8 mouse cellular contexts compared by ENCODE assay signal in genomic region chr11:44518281-44519095, GRCm38 (mm10). TPM values are rescaled to one million over a fixed set of nuclear protein-coding genes. Genes with fewer than 3 reads are reported as not detected.
DNase-seq lines count a peak whose midpoint lies in the region; ATAC-seq and TF ChIP-seq lines count a peak whose summit lies in the region.

TSS of gene Rnf145 (plus strand) at chr11:44518964.

- H3K27me3 ChIP-seq in E14TG2a.4 (ENCODE audit: insufficient read depth, low read length), result peaks cover 8% of the 10 kb centered on the region
- H3K27me3 ChIP-seq in forebrain, embryonic 14.5 days (replicated peaks; ENCODE audit: control insufficient read depth, insufficient read depth, low read length), result no peaks in the 10 kb centered on the region
- H3K27me3 ChIP-seq in liver, embryonic 16.5 days (ENCODE audit: control insufficient read depth, insufficient read depth, low read depth, low read length), result no peaks in the 10 kb centered on the region
- no peaks in the 10 kb centered on the region for H3K27me3 ChIP-seq in neural tube, embryonic 15.5 days (replicated peaks)

- DNase-seq in forebrain, embryonic 14.5 days (ENCODE audit: low spot score), result peak; percentile 80
- peak; percentile 74 to 75 for DNase-seq in heart, postnatal 10 days
- peak; percentile 53 for DNase-seq in large intestine, adult 2 months (ENCODE audit: low read depth, low spot score)
- peak; percentile 55 to 71 for DNase-seq in thymus, adult 18-20 months

- WGBS in forebrain, embryonic 14.5 days, result under 1% methylated on average over 56 of the region's 70 CpGs
- WGBS in large intestine, adult 2 months, result under 1% methylated on average over 69 of the region's 70 CpGs
- under 1% methylated on average over 56 of the region's 70 CpGs for WGBS in liver, embryonic 16.5 days (ENCODE audit: insufficient replicate concordance)
- WGBS in neural tube, embryonic 15.5 days, result under 1% methylated on average over 67 of the region's 70 CpGs

- peak within 1 kb of the TSS; percentile 98 for H3K9ac ChIP-seq in forebrain, embryonic 14.5 days (ENCODE audit: low read length)
- H3K9ac ChIP-seq in liver, embryonic 16.5 days (ENCODE audit: low read depth, low read length), result peak within 1 kb of the TSS; percentile 97
- peak within 1 kb of the TSS; percentile 83 for H3K9ac ChIP-seq in neural tube, embryonic 15.5 days (replicated peaks)

- H3K4me3 ChIP-seq in E14TG2a.4 (replicated peaks; ENCODE audit: low read length), result peak within 1 kb of the TSS; percentile 93
- H3K4me3 ChIP-seq in forebrain, embryonic 14.5 days (ENCODE audit: low read depth, low read length), result peak within 1 kb of the TSS; percentile 96
- peak within 1 kb of the TSS; percentile 96 for H3K4me3 ChIP-seq in liver, embryonic 16.5 days (ENCODE audit: low read depth, low read length)
- peak within 1 kb of the TSS; percentile 77 for H3K4me3 ChIP-seq in neural tube, embryonic 15.5 days (replicated peaks)

- peaks cover 37% of the 10 kb centered on the region for H3K4me1 ChIP-seq in E14TG2a.4 (replicated peaks; ENCODE audit: low read depth, low read length)
- H3K4me1 ChIP-seq in forebrain, embryonic 14.5 days (ENCODE audit: control insufficient read depth, insufficient read depth, low read length), result 0 out of 2 replicates have a peak, but pooled peaks cover 7% of the 10 kb centered on the region
- peaks cover 49% of the 10 kb centered on the region for H3K4me1 ChIP-seq in liver, embryonic 16.5 days (ENCODE audit: control insufficient read depth, low read depth, low read length)
- H3K4me1 ChIP-seq in neural tube, embryonic 15.5 days, result peaks cover 37% of the 10 kb centered on the region

- H3K36me3 ChIP-seq in E14TG2a.4 (ENCODE audit: insufficient read depth, low read length), result no peaks in the 10 kb centered on the region
- H3K36me3 ChIP-seq in forebrain, embryonic 14.5 days (ENCODE audit: control insufficient read depth, insufficient read depth, low read length), result no peaks in the 10 kb centered on the region
- peaks cover 6% of the 10 kb centered on the region for H3K36me3 ChIP-seq in liver, embryonic 16.5 days (ENCODE audit: control insufficient read depth, insufficient read depth)
- no peaks in the 10 kb centered on the region for H3K36me3 ChIP-seq in neural tube, embryonic 15.5 days

- no peaks in the 10 kb centered on the region for H3K9me3 ChIP-seq in E14TG2a.4 (ENCODE audit: low read length)
- no peaks in the 10 kb centered on the region for H3K9me3 ChIP-seq in forebrain, embryonic 14.5 days (replicated peaks; ENCODE audit: control insufficient read depth, low read length)
- H3K9me3 ChIP-seq in liver, embryonic 16.5 days (replicated peaks; ENCODE audit: control insufficient read depth, low read length), result no peaks in the 10 kb centered on the region
- no peaks in the 10 kb centered on the region for H3K9me3 ChIP-seq in neural tube, embryonic 15.5 days (replicated peaks)

- intact Hi-C loops in heart, postnatal 10 days (cut with DNase I), result loop anchor here (1.0 kb wide), 1 partner anchor 48 kb away; the partner anchor contains the start of gene Ublcp1

- H3K27ac ChIP-seq in forebrain, embryonic 14.5 days (ENCODE audit: low read depth, low read length), result peak within 1 kb of the TSS; percentile 92
- peak within 1 kb of the TSS; percentile 99 for H3K27ac ChIP-seq in liver, embryonic 16.5 days (ENCODE audit: low read length)
- H3K27ac ChIP-seq in neural tube, embryonic 15.5 days (replicated peaks), result peak within 1 kb of the TSS; percentile 94

- H3K4me2 ChIP-seq in forebrain, embryonic 14.5 days (ENCODE audit: low read length), result peak within 1 kb of the TSS; percentile 85
- H3K4me2 ChIP-seq in liver, embryonic 16.5 days (ENCODE audit: low read depth, low read length), result peak within 1 kb of the TSS; percentile 95
- peak within 1 kb of the TSS; percentile 84 for H3K4me2 ChIP-seq in neural tube, embryonic 15.5 days

- no peak for TF ChIP-seq CTCF in E14TG2a.4 (conservative IDR thresholded peaks at IDR 0.05; ENCODE audit: low read length)

- peak; percentile 75 for ATAC-seq in cerebellum, adult (ENCODE audit: insufficient number of reproducible peaks, low FRiP score, low TSS enrichment)
- ATAC-seq in forebrain, embryonic 14.5 days, result peak; percentile 91
- peak; percentile 72 for ATAC-seq in liver, embryonic 16.5 days (ENCODE audit: low read depth)
- ATAC-seq in neural tube, embryonic 15.5 days (ENCODE audit: low FRiP score), result peak; percentile 93

RNA-seq across cellular contexts. Expression of gene Rnf145, which starts in this region (rescaled TPM):
- polyA plus RNA-seq in forebrain, embryonic 14.5 days (2014; fragmentation: Nextera tagmentation; extraction: Ambion mirVana), result 92.6 and 102 TPM in 2 replicates
- 10 to 100 TPM; 25.2 to 26.1 TPM for total RNA-seq in heart, postnatal 10 days (2021)
- polyA plus RNA-seq in large intestine, adult 2 months (2012; rRNA removed), result 41.6 and 44.6 TPM in 2 replicates
- 46.0 and 49.5 TPM in 2 replicates for polyA plus RNA-seq in liver, embryonic 16.5 days (2015; fragmentation: Nextera tagmentation; extraction: Ambion mirVana)
- 99.5 and 112 TPM in 2 replicates for polyA plus RNA-seq in neural tube, embryonic 15.5 days (2015; fragmentation: Nextera tagmentation; extraction: Ambion mirVana)

Comparison
In these comparisons a context has a peak if more than half of its experiments do, and no peak if none do; other contexts are left out.
1. Peak in every context shown above with its lines: DNase-seq, ATAC-seq, H3K4me3 ChIP-seq and H3K27ac ChIP-seq.